Mouse (Mus musculus) lung, embryonic 14.5 days (tissue): Measurements from ENCODE around the gene Slc35a2. TPM values are rescaled to one million over a fixed set of nuclear protein-coding genes. Genes with fewer than 3 reads are reported as not detected.
A peak's percentile ranks its signal among the peaks of the same experiment; 100 is the strongest.

Experiments used
- ATAC-seq: fragments of 200-750 bp; cut with Nextera tagmentation; 2 replicates; pipeline ENCODE4 v1.8.0; 2017; ENCODE audit warnings: mild to moderate bottlenecking, moderate TSS enrichment, moderate library complexity; ENCODE audit not compliant: insufficient read depth
- DNase-seq: peaks from one replicate; pipeline ENCODE4 v3.0.0-alpha.2; 2015
- H3K27ac ChIP-seq: fragments of 300-500 bp; sonication (generic); 2 replicates; pipeline ENCODE4 v1.5.1; 2014; ENCODE audit warnings: low read depth, mild to moderate bottlenecking, moderate library complexity
- H3K27me3 ChIP-seq: fragments of 300-500 bp; sonication (generic); 2 replicates; pipeline ENCODE4 v1.6.1; 2014; ENCODE audit warnings: low read length, control low read depth; ENCODE audit not compliant: insufficient read depth
- H3K36me3 ChIP-seq: fragments of 300-500 bp; sonication (generic); 2 replicates; pipeline ENCODE4 v1.6.1; 2014; ENCODE audit warnings: control low read depth; ENCODE audit not compliant: insufficient read depth
- H3K4me1 ChIP-seq: fragments of 300-500 bp; sonication (generic); 2 replicates; pipeline ENCODE4 v1.6.1; 2014; ENCODE audit warnings: antibody characterized with exemption, control low read depth; ENCODE audit not compliant: insufficient read depth
- H3K4me2 ChIP-seq: fragments of 300-500 bp; sonication (generic); 2 replicates; pipeline ENCODE4 v1.6.1; 2014; ENCODE audit warnings: mild to moderate bottlenecking
- H3K4me3 ChIP-seq: fragments of 300-500 bp; sonication (generic); 2 replicates; pipeline ENCODE4 v1.5.1; 2014; ENCODE audit warnings: low read depth, low read length
- H3K9ac ChIP-seq: fragments of 300-500 bp; sonication (generic); 2 replicates; pipeline ENCODE4 v1.6.1; 2014
- H3K9me3 ChIP-seq: fragments of 300-500 bp; sonication (generic); 2 replicates; pipeline ENCODE4 v1.6.1; 2016; ENCODE audit warnings: low read depth, low read length, control low read depth
- CTCF ChIP-seq: IDR thresholded peaks from 2 replicates; pipeline ENCODE4 v1.5.1; 2016; ENCODE audit warnings: antibody characterized with exemption, low read depth
- WGBS: fragments of 180-500 bp; shearing (Covaris S2); extraction: QIAGEN DNeasy Blood & Tissue Kit; methylation state at CpG from one replicate; pipeline ENCODE4 v1.1.7; 2014; 5-methylcytosine and 5-hydroxymethylcytosine counted together
- polyA plus RNA-seq: library from polyadenylated mRNA; unstranded; fragments of >200 nt; fragmentation: Nextera tagmentation; extraction: Ambion mirVana; gene quantifications from 2 replicates; pipeline ENCODE4 v1.2.1, GENCODE M21; 2014

Slc35a2 gene
- polyA plus RNA-seq, 1 experiment from 2014 or later = 13.7 TPM

GRCm38 (mm10) chrX:7854578-7854977 is 29.2 kb upstream of the Slc35a2 start:
- Histone ChIP-seq H3K9ac (no peak overlapping the region), H3K36me3 (peaks cover 13% of the 10 kb centered on the region; the same call in 1 of the 2 replicates), H3K4me3 (no peak overlapping the region), H3K27me3 (no peaks in the 10 kb centered on the region), H3K4me2 (no peak overlapping the region), H3K27ac (no peak overlapping the region), H3K4me1 (no peaks in the 10 kb centered on the region), H3K9me3 (no peaks in the 10 kb centered on the region)
- ATAC-seq (no peak), DNase-seq (peak; percentile 52)
- peak; percentile 36; the same call in 1 of the 2 replicates for TF ChIP-seq CTCF
- WGBS = 52% methylated on average over 2 of the region's 2 CpGs

GRCm38 (mm10) chrX:7859191-7859753 is 24.6 kb upstream of the Slc35a2 start:
- WGBS = 86% methylated on average over 3 of the region's 3 CpGs
- no peak for ATAC-seq
- H3K9me3 ChIP-seq = no peaks in the 10 kb centered on the region

GRCm38 (mm10) chrX:7863181-7863580 is 20.6 kb upstream of the Slc35a2 start:
- no peak for TF ChIP-seq CTCF
- no peaks in the 10 kb centered on the region for H3K9me3 ChIP-seq
- DNase-seq (no peak), ATAC-seq (no peak)
- no peaks in the 10 kb centered on the region for H3K27me3 ChIP-seq
- no peak overlapping the region for H3K9ac ChIP-seq
- H3K4me3 ChIP-seq = no peak overlapping the region
- H3K36me3 ChIP-seq = peaks cover 10% of the 10 kb centered on the region; the same call in 1 of the 2 replicates
- no peak overlapping the region for H3K27ac ChIP-seq
- no peaks in the 10 kb centered on the region for H3K4me1 ChIP-seq
- H3K4me2 ChIP-seq = no peak overlapping the region
- WGBS = 70% methylated on average over 1 of the region's 1 CpGs

More at GRCm38 (mm10) chrX:7859191-7859753, 24.6 kb upstream of the Slc35a2 start:
- Histone ChIP-seq H3K4me1 (no peaks in the 10 kb centered on the region), H3K4me3 (no peak overlapping the region), H3K36me3 (peaks cover 10% of the 10 kb centered on the region; the same call in 1 of the 2 replicates), H3K9ac (no peak overlapping the region), H3K4me2 (no peak overlapping the region), H3K27ac (no peak overlapping the region), H3K27me3 (no peaks in the 10 kb centered on the region)
- no peak for DNase-seq
- no peak for TF ChIP-seq CTCF

DNA sequence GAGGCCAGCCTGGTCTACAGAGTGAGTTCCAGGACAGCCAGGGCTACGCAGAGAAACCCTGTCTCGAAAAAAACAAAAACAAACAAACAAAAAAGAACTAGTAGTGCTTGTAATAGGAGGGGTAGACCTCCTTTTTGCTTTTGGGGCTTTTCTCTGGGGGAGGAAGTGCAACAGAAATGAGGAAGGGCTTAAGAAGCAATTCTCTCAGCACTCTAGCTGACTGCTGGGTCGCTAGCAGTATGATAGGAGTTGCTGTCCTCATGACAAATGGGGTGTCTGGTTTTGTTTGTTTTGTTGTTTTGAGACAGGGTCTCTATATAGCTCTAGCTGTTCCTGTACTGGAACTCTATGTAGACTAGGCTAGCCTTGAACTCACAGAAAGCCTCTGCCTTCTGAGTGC is 19.3 kb upstream of the Slc35a2 start:
- no peak for ATAC-seq
- Histone ChIP-seq H3K4me2 (no peak overlapping the region), H3K4me1 (no peaks in the 10 kb centered on the region), H3K27me3 (no peaks in the 10 kb centered on the region), H3K36me3 (peaks cover 13% of the 10 kb centered on the region; the same call in 1 of the 2 replicates), H3K27ac (no peak overlapping the region), H3K4me3 (no peak overlapping the region), H3K9me3 (no peaks in the 10 kb centered on the region), H3K9ac (no peak overlapping the region)
- no peak for TF ChIP-seq CTCF
- DNase-seq = no peak
- 62% methylated on average over 3 of the region's 3 CpGs for WGBS

DNA sequence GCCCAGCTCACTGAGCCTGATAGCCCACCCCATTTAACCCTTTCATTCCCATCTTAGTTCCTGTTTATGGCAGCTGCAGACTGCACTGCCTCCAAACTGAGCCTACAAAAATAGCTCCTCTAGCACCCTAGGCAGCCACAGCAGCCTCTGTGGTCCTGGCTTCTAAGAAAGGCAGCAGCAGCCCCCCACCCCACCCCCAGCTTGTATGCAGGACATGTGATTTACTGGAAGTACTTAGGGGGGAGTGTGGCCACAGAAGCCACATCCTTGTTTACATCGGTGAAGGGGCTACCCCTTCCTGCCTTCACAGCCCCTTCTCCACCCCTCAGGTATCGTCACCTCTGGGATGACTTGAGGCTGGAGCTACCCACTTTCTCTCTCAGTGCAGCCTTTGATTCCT is 18.5 kb upstream of the Slc35a2 start:
- Histone ChIP-seq H3K9me3 (no peaks in the 10 kb centered on the region), H3K36me3 (peaks cover 13% of the 10 kb centered on the region; the same call in 1 of the 2 replicates), H3K4me3 (no peak overlapping the region), H3K9ac (no peak overlapping the region), H3K27ac (no peak overlapping the region), H3K4me2 (no peak overlapping the region), H3K27me3 (no peaks in the 10 kb centered on the region), H3K4me1 (no peaks in the 10 kb centered on the region)
- WGBS = 58% methylated on average over 2 of the region's 2 CpGs
- ATAC-seq (no peak), DNase-seq (no peak)
- no peak for TF ChIP-seq CTCF

DNA sequence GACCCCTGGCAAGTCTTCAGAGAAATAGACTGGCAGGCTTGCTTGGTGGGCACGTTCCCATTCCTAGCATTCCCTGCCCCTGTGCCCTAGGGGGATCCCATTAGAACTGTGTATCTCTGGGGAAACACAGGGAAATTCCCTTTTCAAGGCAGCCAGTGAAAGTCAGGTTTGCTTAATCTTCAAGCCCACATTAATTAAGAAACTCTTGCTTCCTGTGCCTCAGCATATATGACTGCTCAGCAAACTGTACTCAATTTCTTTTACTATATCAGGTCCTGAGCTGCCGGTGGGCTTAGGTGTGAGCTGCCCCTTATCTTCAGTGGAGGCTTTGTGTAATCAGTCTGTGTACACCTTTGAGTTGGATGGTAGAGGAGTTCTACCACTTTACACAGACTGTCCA is 18.0 kb upstream of the Slc35a2 start:
- Histone ChIP-seq H3K27ac (no peak overlapping the region), H3K27me3 (no peaks in the 10 kb centered on the region), H3K4me1 (no peaks in the 10 kb centered on the region), H3K36me3 (peaks cover 15% of the 10 kb centered on the region; the same call in 1 of the 2 replicates), H3K4me3 (no peak overlapping the region), H3K9me3 (no peaks in the 10 kb centered on the region), H3K9ac (no peak overlapping the region), H3K4me2 (no peak overlapping the region)
- 57% methylated on average over 2 of the region's 2 CpGs for WGBS
- TF ChIP-seq CTCF = no peak
- ATAC-seq (no peak), DNase-seq (no peak)

- Histone ChIP-seq H3K4me1 (no peaks in the 10 kb centered on the region), H3K27ac (no peak overlapping the region), H3K4me2 (no peak overlapping the region), H3K9ac (no peak overlapping the region), H3K27me3 (no peaks in the 10 kb centered on the region), H3K9me3 (no peaks in the 10 kb centered on the region), H3K36me3 (peaks cover 18% of the 10 kb centered on the region; the same call in 1 of the 2 replicates), H3K4me3 (no peak overlapping the region)
- TF ChIP-seq CTCF = no peak
- ATAC-seq (no peak), DNase-seq (no peak)
- WGBS = 73% methylated on average over 1 of the region's 1 CpGs
Observed at GRCm38 (mm10) chrX:7867141-7867540, 16.7 kb upstream of the Slc35a2 start.
